Mouse (Mus musculus): ENCODE measurements around the gene Fez1. TPM values are rescaled to one million over a fixed set of nuclear protein-coding genes. Genes with fewer than 3 reads are reported as not detected.

Fez1 gene
- polyA plus RNA-seq (2014; fragmentation: Illumina TruSeq; extraction: RNeasy Lipid Tissue Mini Kit (QIAGEN cat#74804); ENCODE audit: insufficient read depth, low read depth, low replicate concordance) = 2.5 TPM

GRCm38 (mm10) chr9:36821644-36822000 is at the start of gene Fez1:
TSS of gene Fez1 (plus strand) at chr9:36821864.

GRCm38 (mm10) chr9:36796781-36797555 is 24.7 kb upstream of the Fez1 start, which contains the start of gene Ei24:
TSS of gene Ei24 (minus strand) at chr9:36797393.

Other genes starting within 250 kb of the Fez1 start
- not detected for gene Gm17689, start 239.2 kb upstream of the Fez1 start, polyA plus RNA-seq (2014; fragmentation: Illumina TruSeq; extraction: RNeasy Lipid Tissue Mini Kit (QIAGEN cat#74804); ENCODE audit: insufficient read depth, low read depth, low replicate concordance)
- gene A630095E13Rik, start 178.5 kb upstream of the Fez1 start, polyA plus RNA-seq (2014; fragmentation: Illumina TruSeq; extraction: RNeasy Lipid Tissue Mini Kit (QIAGEN cat#74804); ENCODE audit: insufficient read depth, low read depth, low replicate concordance) = not detected
- not detected for gene Acrv1, start 128.6 kb upstream of the Fez1 start, polyA plus RNA-seq (2014; fragmentation: Illumina TruSeq; extraction: RNeasy Lipid Tissue Mini Kit (QIAGEN cat#74804); ENCODE audit: insufficient read depth, low read depth, low replicate concordance)
- 0.70 TPM for gene Chek1, start 94.8 kb upstream of the Fez1 start, polyA plus RNA-seq (2014; fragmentation: Illumina TruSeq; extraction: RNeasy Lipid Tissue Mini Kit (QIAGEN cat#74804); ENCODE audit: insufficient read depth, low read depth, low replicate concordance)
- gene Stt3a, start 54.2 kb upstream of the Fez1 start, polyA plus RNA-seq (2014; fragmentation: Illumina TruSeq; extraction: RNeasy Lipid Tissue Mini Kit (QIAGEN cat#74804); ENCODE audit: insufficient read depth, low read depth, low replicate concordance) = 42.6 TPM
- gene Ei24, start 24.5 kb upstream of the Fez1 start, polyA plus RNA-seq (2014; fragmentation: Illumina TruSeq; extraction: RNeasy Lipid Tissue Mini Kit (QIAGEN cat#74804); ENCODE audit: insufficient read depth, low read depth, low replicate concordance) = 66.6 TPM

Measured in lung, adult 10 weeks (tissue).